Mouse (Mus musculus) bone marrow macrophage, adult 2 months (primary cell): ENCODE data around the gene Axdnd1.

Source experiments
- CTCF ChIP-seq: IDR thresholded peaks from 2 replicates; pipeline ENCODE4 v1.5.1; 2012; ENCODE audit warnings: low read depth, mild to moderate bottlenecking, low read length, moderate library complexity
- POLR2A ChIP-seq: IDR thresholded peaks from 2 replicates; pipeline ENCODE4 v1.6.1; 2012; ENCODE audit warnings: mild to moderate bottlenecking, low read depth, low read length, borderline replicate concordance

DNA sequence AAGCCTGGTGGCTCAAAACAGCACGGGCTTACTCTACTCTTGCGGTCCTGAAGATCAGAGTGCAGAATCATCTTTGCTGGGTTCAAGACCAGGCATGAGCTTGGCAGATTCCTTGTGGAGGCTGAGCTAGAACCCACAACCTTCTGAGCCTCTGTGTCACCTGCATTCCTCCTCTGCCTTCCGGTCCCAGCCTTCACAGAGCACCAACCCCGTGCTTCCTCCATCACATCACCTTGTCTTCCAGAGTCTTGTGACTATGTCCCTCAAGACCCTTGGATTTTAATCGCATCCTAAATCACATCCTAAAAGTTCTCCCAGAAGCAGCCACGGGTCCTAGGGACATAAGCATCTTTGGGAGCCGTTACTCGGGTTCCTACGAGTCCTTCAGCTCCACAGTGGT, 97.8 kb downstream of the Axdnd1 start:
- TF ChIP-seq CTCF (no peak), POLR2A (no peak)
